Mouse (Mus musculus) ES-Bruce4 (cell line): ENCODE results near the gene Pou1f1. TPM values are rescaled to one million over a fixed set of nuclear protein-coding genes. Genes with fewer than 3 reads are reported as not detected.

Experiments used
- H3K27ac ChIP-seq: 2 replicates; pipeline ENCODE4 v1.5.1; 2012; ENCODE audit warnings: low read length, inconsistent platforms; ENCODE audit not compliant: insufficient read depth
- H3K27me3 ChIP-seq: 2 replicates; pipeline ENCODE4 v1.6.1; 2012; ENCODE audit warnings: mild to moderate bottlenecking, low read length, inconsistent platforms; ENCODE audit not compliant: control insufficient read depth, poor library complexity, insufficient read depth, severe bottlenecking
- H3K36me3 ChIP-seq: 2 replicates; pipeline ENCODE4 v1.6.1; 2012; ENCODE audit warnings: inconsistent platforms, mild to moderate bottlenecking, low read length, moderate library complexity; ENCODE audit not compliant: control insufficient read depth, poor library complexity, insufficient read depth, severe bottlenecking
- H3K4me1 ChIP-seq: one replicate; pipeline ENCODE4 v1.8.1; 2011; ENCODE audit warnings: low read length; ENCODE audit not compliant: control insufficient read depth, insufficient read depth
- H3K4me3 ChIP-seq: 2 replicates; pipeline ENCODE4 v1.5.1; 2011; ENCODE audit warnings: low read depth, mild to moderate bottlenecking, low read length
- H3K9ac ChIP-seq: 2 replicates; pipeline ENCODE4 v1.6.1; 2012; ENCODE audit warnings: low read depth, mild to moderate bottlenecking, inconsistent platforms; ENCODE audit not compliant: poor library complexity, severe bottlenecking
- H3K9me3 ChIP-seq: replicated peaks from 2 replicates; pipeline ENCODE4 v1.6.1; 2012; ENCODE audit warnings: mild to moderate bottlenecking, low read length, inconsistent platforms; ENCODE audit not compliant: control insufficient read depth, poor library complexity, insufficient read depth, severe bottlenecking
- CTCF ChIP-seq: IDR thresholded peaks from one replicate; pipeline ENCODE4 v1.8.1; 2011; ENCODE audit warnings: low read depth, low read length
- EP300 ChIP-seq: IDR thresholded peaks from 2 replicates; pipeline ENCODE4 v1.6.1; 2011; ENCODE audit warnings: low read depth, low read length; ENCODE audit not compliant: insufficient read depth
- POLR2A ChIP-seq: IDR thresholded peaks from one replicate; pipeline ENCODE4 v1.8.1; 2011; ENCODE audit warnings: low read length; ENCODE audit not compliant: insufficient read depth
- polyA plus RNA-seq: library from polyadenylated mRNA; stranded (reverse); fragments of >200 nt; gene quantifications from 2 replicates; pipeline ENCODE4 v1.2.4, GENCODE M21; 2011; ENCODE audit warnings: low read depth; ENCODE audit not compliant: missing spikeins, insufficient read depth, insufficient read length

Gene Pou1f1
- polyA plus RNA-seq, 1 experiment: not detected

GRCm38 (mm10) chr16:65568853-65569252, 48.5 kb downstream of the Pou1f1 start:
- Histone ChIP-seq H3K4me3 (no peak overlapping the region), H3K27me3 (no peaks in the 10 kb centered on the region; the same call in none of the 2 replicates), H3K9me3 (no peaks in the 10 kb centered on the region), H3K4me1 (no peaks in the 10 kb centered on the region), H3K36me3 (no peaks in the 10 kb centered on the region), H3K27ac (no peak overlapping the region), H3K9ac (no peak overlapping the region)
- no peak for TF ChIP-seq EP300
- no peak for TF ChIP-seq CTCF
- TF ChIP-seq POLR2A: no peak

- TF ChIP-seq POLR2A: no peak
- TF ChIP-seq CTCF: no peak
- no peak for TF ChIP-seq EP300
- H3K4me3 ChIP-seq: no peak overlapping the region
Measured at GRCm38 (mm10) chr16:65577298-65578029, 57.2 kb downstream of the Pou1f1 start.

More at GRCm38 (mm10) chr16:65577298-65578029, 57.2 kb downstream of the Pou1f1 start:
- H3K9me3 ChIP-seq: no peaks in the 10 kb centered on the region
- H3K4me1 ChIP-seq: peaks cover 2% of the 10 kb centered on the region
- no peaks in the 10 kb centered on the region; the same call in 1 of the 2 replicates for H3K27me3 ChIP-seq
- no peak overlapping the region for H3K27ac ChIP-seq
- H3K9ac ChIP-seq: no peak overlapping the region
- no peaks in the 10 kb centered on the region for H3K36me3 ChIP-seq

Other genes starting within 250 kb of the Pou1f1 start
- 49.3 and 50.0 TPM in 2 replicates for gene Chmp2b, start 42.2 kb downstream of the Pou1f1 start, polyA plus RNA-seq